Mouse (Mus musculus) cerebellum, postnatal 14 days (tissue): Measurements from ENCODE around the gene Arhgef11.
"Not testable (repeated sequence)": the region's sequence is repeated elsewhere in the genome, so short reads cannot be mapped to it uniquely, and the experiment has no call there.

ENCODE experiments used
- DNase-seq, 2 experiments: peaks; one replicate each; pipeline ENCODE4 v3.0.0; 2021; ENCODE audit warnings: mixed read lengths in 2 of 2

Arhgef11 gene

GRCm38 (mm10) chr3:87616957-87617810 lies at the start of gene Arhgef11:
Gene Arhgef11 (plus strand): TSS chr3:87617559.
- DNase-seq = peak; percentile 85 to 90

- no peak for DNase-seq
Measured at GRCm38 (mm10) chr3:87568681-87569080, 48.7 kb upstream of the Arhgef11 start.

DNA sequence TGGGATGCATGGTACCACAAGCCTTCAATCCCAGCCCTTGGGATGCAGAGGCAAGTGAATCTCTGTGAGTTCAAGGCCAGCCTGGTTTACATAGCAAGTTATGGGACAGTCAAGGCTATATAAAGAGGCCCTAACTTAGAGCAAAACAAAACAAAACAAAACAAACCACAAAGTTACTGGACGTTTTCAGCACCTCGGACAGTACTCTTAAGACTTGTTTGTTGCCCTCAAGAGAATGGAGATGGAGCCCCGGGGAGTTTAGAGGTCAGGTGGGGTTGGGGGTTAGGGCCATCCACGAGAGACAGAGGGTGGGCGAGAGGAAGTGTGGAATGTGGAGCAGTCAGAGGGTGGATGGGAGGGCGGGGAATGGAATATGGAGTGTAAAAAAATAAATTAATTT lies 41.6 kb upstream of the Arhgef11 start:
- DNase-seq = no peak

GRCm38 (mm10) chr3:87582259-87582658 lies 35.1 kb upstream of the Arhgef11 start:
- DNase-seq = no peak

DNA sequence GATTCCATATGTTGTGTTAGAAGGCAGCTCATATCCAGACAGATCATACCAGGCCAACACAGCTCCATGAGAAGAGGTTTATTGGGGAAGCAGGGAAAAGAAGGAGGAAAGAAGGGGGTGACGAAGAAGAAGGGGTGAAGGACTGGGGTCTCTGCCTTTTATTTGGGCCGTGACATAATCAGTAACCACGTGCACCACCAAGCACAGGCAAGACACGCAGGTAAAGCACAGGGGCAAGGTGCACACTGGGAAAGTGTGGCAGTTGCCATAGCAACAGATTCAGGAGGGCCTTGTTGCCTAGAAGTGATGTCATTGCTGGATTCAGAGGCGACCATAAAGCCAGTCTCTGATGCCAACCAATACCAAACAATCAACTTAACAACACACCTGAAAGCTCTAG lies 23.6 kb upstream of the Arhgef11 start:
- no peak for DNase-seq

GRCm38 (mm10) chr3:87595328-87595727 lies 22.0 kb upstream of the Arhgef11 start:
- not testable (repeated sequence) for DNase-seq

- not testable (repeated sequence) for DNase-seq
Measured at GRCm38 (mm10) chr3:87601077-87601476, 16.3 kb upstream of the Arhgef11 start.

- DNase-seq = no peak
Measured at GRCm38 (mm10) chr3:87616354-87616753, 1.0 kb upstream of the Arhgef11 start.

GRCm38 (mm10) chr3:87617811-87618130 lies 412 bp downstream of the Arhgef11 start:
- DNase-seq = no peak

DNA sequence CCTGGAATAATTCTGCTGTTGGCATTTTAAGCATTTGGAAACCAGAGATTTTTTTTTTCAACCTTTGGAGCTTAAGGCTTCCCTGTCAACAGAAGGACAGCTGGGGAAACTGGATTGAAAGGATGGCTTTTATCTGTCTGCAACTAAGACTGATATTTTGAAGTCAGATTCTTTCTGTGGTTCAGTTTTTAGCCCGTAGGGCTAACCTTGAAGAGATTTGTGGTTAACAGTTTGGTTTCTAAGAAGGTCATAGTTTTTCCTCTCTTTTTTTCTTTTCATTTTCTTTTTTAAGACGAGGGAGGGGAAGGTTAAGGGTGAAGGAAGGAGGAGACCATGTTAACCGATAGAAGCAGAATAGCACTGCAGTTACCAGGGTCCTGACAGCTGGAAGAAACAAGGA lies 881 bp downstream of the Arhgef11 start:
- no peak for DNase-seq

GRCm38 (mm10) chr3:87618981-87619710 lies 1.8 kb downstream of the Arhgef11 start:
- DNase-seq = peak in 1 of 2 experiments; percentile 11

- DNase-seq = no peak
Measured at GRCm38 (mm10) chr3:87620218-87620891, 3.0 kb downstream of the Arhgef11 start.

DNA sequence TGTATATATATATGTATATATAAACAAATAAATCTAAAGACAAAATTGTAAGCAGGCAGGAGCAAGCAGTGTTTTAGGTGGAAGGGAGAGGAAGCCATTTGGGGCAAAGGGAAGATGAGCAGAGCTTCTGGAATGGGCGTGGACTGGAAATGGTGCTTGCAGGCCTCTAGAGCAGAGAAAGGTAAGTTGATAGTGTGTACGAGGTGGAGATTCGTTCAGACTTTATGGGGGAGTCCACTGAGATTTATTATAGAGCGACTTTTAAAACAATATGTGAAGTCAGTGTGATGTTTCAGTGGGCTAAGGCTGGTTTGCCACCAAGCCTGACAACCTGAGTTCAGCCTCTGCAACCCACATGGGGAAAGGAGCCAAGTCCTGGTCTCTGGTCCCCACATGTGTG lies 7.5 kb downstream of the Arhgef11 start:
- DNase-seq = no peak

DNA sequence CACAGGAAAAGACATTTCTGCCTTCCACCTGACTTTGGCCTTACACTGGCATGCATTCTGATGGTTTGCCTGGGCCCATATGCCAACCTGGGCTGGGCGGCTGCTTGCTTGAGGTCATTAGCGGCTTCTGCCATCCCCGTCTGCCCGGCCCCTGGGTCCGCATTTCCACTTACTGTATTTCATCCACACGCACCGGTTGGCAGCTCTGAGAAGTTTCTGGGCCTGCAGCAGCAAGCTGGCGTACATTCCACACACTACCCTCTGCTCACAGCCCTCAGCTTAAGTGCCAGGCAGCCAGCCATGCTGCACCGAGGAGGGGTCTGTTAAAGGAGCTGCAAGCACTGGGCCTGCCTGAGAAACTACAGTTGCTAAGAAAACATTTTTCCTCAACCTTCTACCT lies 13.5 kb downstream of the Arhgef11 start:
- DNase-seq = peak; percentile 73 to 77

GRCm38 (mm10) chr3:87631408-87631807 lies 14.0 kb downstream of the Arhgef11 start:
- DNase-seq = no peak

GRCm38 (mm10) chr3:87635514-87635913 lies 18.2 kb downstream of the Arhgef11 start:
- peak; percentile 32 to 55 for DNase-seq

GRCm38 (mm10) chr3:87643453-87643852 lies 26.1 kb downstream of the Arhgef11 start:
- DNase-seq = no peak

DNA sequence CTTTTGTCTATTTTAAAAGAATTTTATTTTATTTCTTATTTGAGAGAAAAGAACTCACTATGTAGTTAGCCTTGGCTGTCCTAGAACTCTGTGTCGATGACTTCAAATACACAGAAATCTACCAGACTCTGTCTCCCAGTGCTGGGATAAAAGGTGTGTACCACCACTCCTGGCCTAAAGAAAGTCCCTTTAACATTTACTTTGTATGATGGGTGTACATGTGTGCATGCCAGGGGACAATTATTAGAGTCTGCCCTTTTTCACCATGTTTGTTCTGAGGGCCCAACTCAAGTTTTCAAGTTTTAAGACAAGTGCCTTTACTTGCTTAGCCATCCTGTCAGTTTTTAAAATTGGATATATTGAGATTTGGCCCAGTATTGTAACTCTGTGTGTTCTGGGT lies 28.8 kb downstream of the Arhgef11 start:
- DNase-seq = no peak

DNA sequence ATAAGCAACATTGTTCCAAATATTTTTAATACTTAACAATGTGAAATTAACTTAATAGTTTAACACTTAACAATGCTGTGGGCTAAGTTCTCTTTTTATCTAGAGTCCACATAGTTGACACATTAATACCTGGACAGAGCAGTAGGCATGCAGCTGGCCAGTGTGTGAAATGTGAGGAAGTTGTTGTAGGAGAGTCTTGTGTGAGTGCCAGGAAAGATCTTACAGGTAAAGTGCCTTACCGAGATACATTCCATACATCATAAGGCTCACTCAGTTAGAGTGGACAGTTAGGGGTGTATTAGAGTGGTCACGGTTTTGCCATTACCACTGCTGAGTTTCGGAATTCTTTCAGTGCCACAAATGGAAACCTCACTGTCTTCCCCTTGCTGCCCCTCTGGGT lies 31.7 kb downstream of the Arhgef11 start:
- DNase-seq = no peak

- no peak for DNase-seq
Measured at GRCm38 (mm10) chr3:87658348-87658747, 41.0 kb downstream of the Arhgef11 start.

- DNase-seq = no peak
Measured at GRCm38 (mm10) chr3:87659692-87660429, 42.5 kb downstream of the Arhgef11 start.

DNA sequence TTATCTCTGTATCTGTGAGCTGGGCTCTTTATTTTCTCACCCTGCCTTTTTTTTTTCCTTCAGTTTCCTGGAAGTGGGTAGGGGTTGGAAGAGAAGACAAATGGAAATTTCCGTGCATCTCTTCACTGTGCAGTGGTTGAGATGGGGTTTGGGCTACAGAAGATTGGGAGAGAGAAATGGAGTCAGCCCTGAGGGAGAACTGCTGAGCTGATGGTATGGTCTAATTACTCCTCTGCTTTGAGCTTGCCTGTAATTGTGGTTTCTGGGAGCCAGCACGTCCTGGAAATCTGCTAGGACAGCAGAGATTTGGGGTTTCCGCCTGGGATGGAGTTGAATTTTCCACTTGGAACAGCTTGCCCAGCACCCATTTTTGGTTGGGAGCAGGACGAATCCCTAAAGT lies 43.1 kb downstream of the Arhgef11 start:
- DNase-seq = no peak

GRCm38 (mm10) chr3:87661291-87661690 lies 43.9 kb downstream of the Arhgef11 start:
- DNase-seq = no peak
